Mouse (Mus musculus) embryonic fibroblast, embryonic 13.5 days (primary cell): ENCODE data around the gene Car14. TPM values are rescaled to one million over a fixed set of nuclear protein-coding genes. Genes with fewer than 3 reads are reported as not detected.

ENCODE experiments used
- H3K27ac ChIP-seq: 2 replicates; pipeline ENCODE4 v1.5.1; 2012; ENCODE audit warnings: low read length, control low read depth, inconsistent platforms; ENCODE audit not compliant: insufficient read depth
- H3K4me1 ChIP-seq: 2 replicates; pipeline ENCODE4 v1.6.1; 2011; ENCODE audit warnings: low read length; ENCODE audit not compliant: control insufficient read depth, insufficient read depth
- H3K4me3 ChIP-seq: 2 replicates; pipeline ENCODE4 v1.5.1; 2011; ENCODE audit warnings: mild to moderate bottlenecking, control low read depth, low read length; ENCODE audit not compliant: insufficient read depth
- CTCF ChIP-seq: IDR thresholded peaks from 2 replicates; pipeline ENCODE4 v1.5.1; 2011; ENCODE audit warnings: mild to moderate bottlenecking, control low read depth, low read length, moderate library complexity, borderline replicate concordance; ENCODE audit not compliant: insufficient read depth
- POLR2A ChIP-seq: IDR thresholded peaks from 2 replicates; pipeline ENCODE4 v1.6.1; 2011; ENCODE audit warnings: low read depth, mild to moderate bottlenecking, control low read depth, low read length, moderate library complexity
- polyA plus RNA-seq: library from polyadenylated mRNA; stranded (reverse); fragments of >200 nt; gene quantifications from 2 replicates; pipeline ENCODE4 v1.2.4, GENCODE M21; 2011; ENCODE audit warnings: low read depth; ENCODE audit not compliant: missing spikeins, insufficient read length

Car14 gene
- polyA plus RNA-seq, 1 experiment: not detected

GRCm38 (mm10) chr3:95879063-95879462, 25.4 kb downstream of the Car14 start:
- TF ChIP-seq POLR2A (no peak), CTCF (no peak)
- no peaks in the 10 kb centered on the region for H3K4me1 ChIP-seq
- H3K4me3 ChIP-seq: no peak overlapping the region
- no peak overlapping the region for H3K27ac ChIP-seq

- TF ChIP-seq POLR2A (no peak), CTCF (no peak)
These were observed 32.4 kb downstream of the Car14 start for GRCm38 (mm10) chr3:95872048-95872447.

GRCm38 (mm10) chr3:95871392-95871867, 33.1 kb downstream of the Car14 start, which contains the start of gene Mrps21:
Gene Mrps21, minus strand, starts transcription at chr3:95871519.
- Histone ChIP-seq H3K4me1 (no peaks in the 10 kb centered on the region), H3K4me3 (peak within 1 kb of the TSS; percentile 84), H3K27ac (peak within 1 kb of the TSS; percentile 65)
- TF ChIP-seq POLR2A: peak; percentile 96
- no peak for TF ChIP-seq CTCF

More at GRCm38 (mm10) chr3:95872048-95872447, 32.4 kb downstream of the Car14 start:
- Histone ChIP-seq H3K4me1 (no peaks in the 10 kb centered on the region), H3K27ac (no peak overlapping the region), H3K4me3 (peak overlapping the region; percentile 66)

GRCm38 (mm10) chr3:95870976-95871375, 33.5 kb downstream of the Car14 start:
- no peak for TF ChIP-seq CTCF
- no peak for TF ChIP-seq POLR2A
- Histone ChIP-seq H3K4me3 (peak overlapping the region; percentile 84), H3K4me1 (no peaks in the 10 kb centered on the region), H3K27ac (peak overlapping the region; percentile 23)

- Histone ChIP-seq H3K4me1 (no peaks in the 10 kb centered on the region), H3K27ac (no peak overlapping the region), H3K4me3 (no peak overlapping the region)
- no peak for TF ChIP-seq POLR2A
- no peak for TF ChIP-seq CTCF
These were observed 37.1 kb downstream of the Car14 start for GRCm38 (mm10) chr3:95867408-95867807.

- Histone ChIP-seq H3K27ac (no peak overlapping the region), H3K4me1 (no peaks in the 10 kb centered on the region), H3K4me3 (no peak overlapping the region)
- no peak for TF ChIP-seq POLR2A
- no peak for TF ChIP-seq CTCF
These were observed 38.4 kb downstream of the Car14 start for GRCm38 (mm10) chr3:95866071-95866470.

- Histone ChIP-seq H3K4me3 (no peak overlapping the region), H3K4me1 (no peaks in the 10 kb centered on the region), H3K27ac (no peak overlapping the region)
- TF ChIP-seq POLR2A (no peak), CTCF (no peak)
These were observed 38.9 kb downstream of the Car14 start for GRCm38 (mm10) chr3:95865571-95865970.

GRCm38 (mm10) chr3:95865050-95865449, 39.4 kb downstream of the Car14 start:
- no peaks in the 10 kb centered on the region for H3K4me1 ChIP-seq
- H3K4me3 ChIP-seq: no peak overlapping the region
- no peak for TF ChIP-seq CTCF
- TF ChIP-seq POLR2A: no peak
- H3K27ac ChIP-seq: no peak overlapping the region

- no peak overlapping the region for H3K4me3 ChIP-seq
- H3K27ac ChIP-seq: no peak overlapping the region
- no peaks in the 10 kb centered on the region for H3K4me1 ChIP-seq
- no peak for TF ChIP-seq CTCF
- no peak for TF ChIP-seq POLR2A
These were observed 40.9 kb downstream of the Car14 start for GRCm38 (mm10) chr3:95863578-95863977.

- Histone ChIP-seq H3K4me1 (no peaks in the 10 kb centered on the region), H3K27ac (no peak overlapping the region), H3K4me3 (no peak overlapping the region)
- no peak for TF ChIP-seq POLR2A
- no peak for TF ChIP-seq CTCF
These were observed 42.7 kb downstream of the Car14 start for GRCm38 (mm10) chr3:95861796-95862195.
